Mouse (Mus musculus): ENCODE measurements at regions not wholly inside any gene's neighbourhood (a gene's known extent, or its start where the extent isn't known, plus 50 kb on each side); places are given as distances from the start of the nearest gene placed in this dataset.

DNA sequence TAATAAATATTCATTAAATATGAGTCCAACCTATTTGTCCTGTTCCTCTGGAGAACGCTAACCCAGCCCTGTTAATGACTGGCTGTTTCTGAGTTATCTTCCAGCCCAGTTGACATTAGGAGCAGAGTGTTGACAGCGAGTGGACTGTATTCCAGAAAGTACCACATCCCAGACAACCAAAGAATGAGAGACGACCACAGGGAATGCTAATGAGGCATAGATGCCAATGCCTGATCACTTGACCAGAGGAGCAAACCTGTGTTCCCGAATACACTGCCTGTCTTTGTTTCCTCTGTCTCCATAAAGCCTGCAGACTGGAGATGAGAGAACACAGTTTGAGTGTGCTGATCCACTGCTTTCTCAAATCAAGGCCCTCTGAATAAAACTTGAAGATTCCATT, 74.3 kb upstream of the Lmcd1 start:
- peaks cover 5% of the 10 kb centered on the region for H3K4me1 ChIP-seq (replicated peaks)
- H3K9me3 ChIP-seq, result no peaks in the 10 kb centered on the region
- no peak for DNase-seq (ENCODE audit: low spot score)
- H3K4me3 ChIP-seq, result no peak overlapping the region
- H3K27me3 ChIP-seq (ENCODE audit: insufficient read depth, poor library complexity, severe bottlenecking), result no peaks in the 10 kb centered on the region
- H3K27ac ChIP-seq, result no peak overlapping the region
- WGBS, result 81% methylated on average over 4 of the region's 4 CpGs
- no peaks in the 10 kb centered on the region for H3K36me3 ChIP-seq

DNA sequence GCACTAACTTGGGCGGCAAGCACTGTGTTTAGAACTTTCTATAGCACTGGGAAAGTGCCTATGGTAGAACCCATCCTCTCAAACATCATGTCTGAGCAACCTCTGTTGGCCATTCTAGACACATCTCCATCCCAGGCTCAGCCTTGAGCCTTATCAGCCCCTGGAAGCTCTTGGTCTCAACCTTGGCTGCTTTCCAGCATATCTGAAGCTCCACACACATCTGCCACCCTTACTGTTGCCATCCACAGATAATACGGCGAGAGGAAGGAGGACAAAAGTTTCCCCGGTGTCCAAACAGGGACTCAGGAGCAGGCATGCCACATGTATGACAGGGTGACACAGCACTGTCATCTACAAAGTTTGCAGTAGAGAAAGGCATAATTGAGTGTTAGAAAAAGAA, 71.4 kb upstream of the Lmcd1 start:
- Histone ChIP-seq H3K27me3 (ENCODE audit: insufficient read depth, poor library complexity, severe bottlenecking) (no peaks in the 10 kb centered on the region), H3K4me1 (replicated peaks) (peaks cover 5% of the 10 kb centered on the region), H3K36me3 (no peaks in the 10 kb centered on the region), H3K9me3 (no peaks in the 10 kb centered on the region), H3K27ac (no peak overlapping the region), H3K4me3 (no peak overlapping the region)
- no peak for DNase-seq (ENCODE audit: low spot score)
- WGBS, result 85% methylated on average over 4 of the region's 4 CpGs

DNA sequence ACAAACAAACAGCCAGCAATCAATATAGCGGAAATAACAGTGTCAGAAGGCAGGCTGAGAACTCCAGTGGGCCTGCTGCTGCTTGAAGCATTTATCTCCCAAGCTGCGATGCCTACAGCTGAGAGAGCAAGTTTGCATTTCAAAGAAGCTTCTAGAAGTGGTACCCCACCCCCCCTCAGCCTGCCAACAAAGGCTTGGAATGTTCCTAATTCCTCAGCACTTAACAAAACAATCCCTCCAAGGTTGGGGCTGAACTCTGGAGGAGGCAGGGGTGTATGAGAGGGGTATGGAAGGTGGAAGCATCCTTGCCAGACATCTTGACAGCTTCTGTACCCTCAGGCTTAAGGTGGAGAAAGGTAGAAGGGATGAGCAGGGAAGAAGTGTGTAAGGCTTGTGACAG, 70.2 kb upstream of the Lmcd1 start:
- H3K4me3 ChIP-seq, result no peak overlapping the region
- WGBS, result 13% methylated on average over 2 of the region's 2 CpGs
- H3K27me3 ChIP-seq (ENCODE audit: insufficient read depth, poor library complexity, severe bottlenecking), result no peaks in the 10 kb centered on the region
- no peaks in the 10 kb centered on the region for H3K36me3 ChIP-seq
- DNase-seq (ENCODE audit: low spot score), result no peak
- H3K27ac ChIP-seq, result no peak overlapping the region
- peaks cover 5% of the 10 kb centered on the region for H3K4me1 ChIP-seq (replicated peaks)
- H3K9me3 ChIP-seq, result no peaks in the 10 kb centered on the region

DNA sequence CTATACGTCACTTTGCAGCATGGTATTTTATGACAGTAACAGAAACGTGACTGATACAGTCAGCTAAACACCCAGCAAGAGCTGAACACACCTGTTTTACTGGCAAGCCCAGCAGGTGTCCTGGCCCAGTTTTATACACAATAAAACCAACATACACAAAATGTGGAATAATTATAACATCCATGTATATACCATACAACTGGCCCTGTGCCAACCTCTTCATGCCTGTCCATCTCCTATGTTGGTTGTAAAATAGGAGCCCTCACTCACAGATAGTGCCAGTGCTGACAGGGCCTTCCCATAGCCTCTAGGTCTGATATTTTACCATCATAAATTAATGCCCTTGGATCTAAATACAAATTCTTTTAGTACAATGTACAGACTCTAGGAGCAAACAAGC, 68.6 kb upstream of the Lmcd1 start:
- no peak overlapping the region for H3K27ac ChIP-seq
- H3K4me3 ChIP-seq, result no peak overlapping the region
- no peaks in the 10 kb centered on the region for H3K9me3 ChIP-seq
- no peaks in the 10 kb centered on the region for H3K36me3 ChIP-seq
- H3K27me3 ChIP-seq (ENCODE audit: insufficient read depth, poor library complexity, severe bottlenecking), result no peaks in the 10 kb centered on the region
- 80% methylated on average over 2 of the region's 2 CpGs for WGBS
- DNase-seq (ENCODE audit: low spot score), result no peak
- H3K4me1 ChIP-seq (replicated peaks), result peaks cover 6% of the 10 kb centered on the region

DNA sequence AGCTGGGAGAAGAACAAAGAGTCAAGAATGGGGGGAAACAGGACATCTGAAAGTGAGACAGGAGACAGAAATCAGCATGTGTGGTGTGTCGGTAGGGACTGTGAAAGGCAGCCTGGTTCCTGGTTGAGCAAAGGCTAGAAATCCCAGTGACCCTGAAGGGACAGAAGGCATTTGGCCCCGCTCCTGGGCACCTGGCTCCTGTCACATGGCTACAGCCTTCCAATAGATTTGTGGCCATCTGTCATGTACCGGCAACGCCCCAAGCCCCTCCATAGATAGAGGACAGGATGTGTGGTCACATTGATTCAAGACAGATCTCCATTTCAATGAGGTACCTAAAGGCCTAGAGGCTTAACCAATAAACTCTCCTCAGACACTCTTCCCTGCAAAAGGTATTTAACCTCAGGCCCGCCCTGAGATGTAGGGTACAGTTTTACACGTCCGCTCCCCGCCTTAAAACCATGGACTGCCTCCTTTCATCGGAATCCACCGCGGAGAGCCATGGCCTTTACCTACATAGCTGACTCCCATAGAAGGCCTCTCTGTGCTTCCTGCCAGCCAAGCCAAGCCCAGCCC, 68.0 kb upstream of the Lmcd1 start:
- Histone ChIP-seq H3K4me3 (no peak overlapping the region), H3K36me3 (no peaks in the 10 kb centered on the region), H3K9me3 (no peaks in the 10 kb centered on the region), H3K4me1 (replicated peaks) (peaks cover 11% of the 10 kb centered on the region), H3K27me3 (ENCODE audit: insufficient read depth, poor library complexity, severe bottlenecking) (no peaks in the 10 kb centered on the region), H3K27ac (no peak overlapping the region)
- WGBS, result 91% methylated on average over 11 of the region's 11 CpGs
- DNase-seq (ENCODE audit: low spot score), result no peak

DNA sequence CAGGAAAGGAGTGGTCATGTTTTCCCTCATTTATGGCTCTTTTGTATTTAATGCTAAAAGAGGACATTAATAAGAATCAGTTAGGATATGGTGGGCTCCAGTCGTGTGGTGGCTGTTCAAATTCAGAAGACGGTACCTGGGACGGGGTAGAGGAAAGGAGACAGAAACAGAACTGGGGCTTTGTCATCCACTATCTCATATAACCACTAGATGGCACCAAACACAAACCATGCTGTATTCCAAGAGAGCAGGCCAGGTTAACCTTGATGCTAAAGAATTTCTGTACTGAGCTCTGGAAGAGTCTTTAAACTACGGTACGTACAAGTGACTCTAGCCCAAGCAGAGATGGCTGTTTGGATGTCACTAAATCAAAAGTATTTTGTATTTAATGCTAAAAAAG, 66.3 kb upstream of the Lmcd1 start:
- Histone ChIP-seq H3K27ac (no peak overlapping the region), H3K36me3 (no peaks in the 10 kb centered on the region), H3K4me3 (no peak overlapping the region), H3K9me3 (no peaks in the 10 kb centered on the region), H3K27me3 (ENCODE audit: insufficient read depth, poor library complexity, severe bottlenecking) (no peaks in the 10 kb centered on the region), H3K4me1 (replicated peaks) (peaks cover 15% of the 10 kb centered on the region)
- DNase-seq (ENCODE audit: low spot score), result no peak
- WGBS, result 49% methylated on average over 5 of the region's 5 CpGs

DNA sequence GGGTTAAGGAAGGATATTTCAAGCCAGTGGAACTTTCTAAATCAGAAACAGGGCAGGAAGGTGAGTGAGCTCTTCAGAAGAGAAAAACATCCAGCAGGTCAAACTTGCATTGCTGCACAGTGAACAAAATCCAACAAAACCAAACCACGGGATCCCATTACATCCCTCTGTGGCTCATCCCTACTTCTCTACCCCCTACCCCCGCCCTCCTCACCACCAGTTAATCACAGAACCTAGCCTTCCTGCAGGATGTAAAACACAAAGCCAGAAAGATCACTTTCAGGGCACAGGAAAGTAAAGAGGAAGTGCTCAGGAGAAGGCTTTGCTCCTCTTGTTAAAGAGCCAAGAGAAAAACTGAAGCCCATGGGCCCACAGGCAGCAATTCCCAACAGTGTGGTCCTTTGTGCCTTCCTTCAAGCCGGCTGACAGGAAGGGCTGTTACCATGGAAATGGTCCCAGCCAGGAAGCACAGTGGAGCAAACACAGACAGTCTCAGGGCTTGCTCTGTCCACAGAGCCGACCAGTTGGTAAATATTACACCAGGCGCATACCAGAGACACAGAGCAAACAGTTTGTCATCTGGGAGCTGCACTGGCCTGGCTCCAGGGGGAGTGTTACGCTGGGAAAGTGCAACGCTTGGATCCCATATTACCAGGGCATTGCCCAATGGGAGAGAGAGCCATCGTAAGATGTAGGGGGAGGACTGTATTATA, 63.2 kb upstream of the Lmcd1 start:
- H3K36me3 ChIP-seq, result no peaks in the 10 kb centered on the region
- peak; percentile 64 for DNase-seq (ENCODE audit: low spot score)
- H3K4me3 ChIP-seq, result no peak overlapping the region
- no peaks in the 10 kb centered on the region for H3K27me3 ChIP-seq (ENCODE audit: insufficient read depth, poor library complexity, severe bottlenecking)
- H3K9me3 ChIP-seq, result no peaks in the 10 kb centered on the region
- peak overlapping the region; percentile 77 for H3K27ac ChIP-seq
- 46% methylated on average over 8 of the region's 8 CpGs for WGBS
- peaks cover 10% of the 10 kb centered on the region for H3K4me1 ChIP-seq (replicated peaks)

DNA sequence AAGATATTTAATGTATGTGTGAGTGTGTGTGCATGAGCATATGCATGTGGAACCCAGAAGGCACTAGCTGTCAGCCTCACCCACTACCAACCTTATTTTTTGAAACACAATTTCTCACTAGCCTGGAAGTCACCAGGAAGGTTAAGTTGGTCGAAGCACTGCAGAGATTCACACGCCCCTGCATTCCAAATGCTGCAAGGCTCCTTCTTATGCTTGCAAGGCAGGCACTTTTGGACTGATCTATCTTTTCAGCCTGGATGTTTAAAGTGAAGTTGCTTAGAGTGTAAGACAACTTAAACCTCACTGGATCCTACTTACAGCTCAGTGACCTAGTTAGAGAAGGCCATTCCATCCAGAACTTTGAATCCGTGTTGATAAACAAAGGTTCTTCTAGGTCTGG, 56.7 kb upstream of the Lmcd1 start:
- H3K27ac ChIP-seq, result no peak overlapping the region
- no peak for DNase-seq (ENCODE audit: low spot score)
- H3K9me3 ChIP-seq, result no peaks in the 10 kb centered on the region
- no peak overlapping the region for H3K4me3 ChIP-seq
- H3K27me3 ChIP-seq (ENCODE audit: insufficient read depth, poor library complexity, severe bottlenecking), result no peaks in the 10 kb centered on the region
- H3K36me3 ChIP-seq, result no peaks in the 10 kb centered on the region
- no peaks in the 10 kb centered on the region; the same call in 1 of the 2 replicates for H3K4me1 ChIP-seq (replicated peaks)
- WGBS, result 86% methylated on average over 3 of the region's 3 CpGs

DNA sequence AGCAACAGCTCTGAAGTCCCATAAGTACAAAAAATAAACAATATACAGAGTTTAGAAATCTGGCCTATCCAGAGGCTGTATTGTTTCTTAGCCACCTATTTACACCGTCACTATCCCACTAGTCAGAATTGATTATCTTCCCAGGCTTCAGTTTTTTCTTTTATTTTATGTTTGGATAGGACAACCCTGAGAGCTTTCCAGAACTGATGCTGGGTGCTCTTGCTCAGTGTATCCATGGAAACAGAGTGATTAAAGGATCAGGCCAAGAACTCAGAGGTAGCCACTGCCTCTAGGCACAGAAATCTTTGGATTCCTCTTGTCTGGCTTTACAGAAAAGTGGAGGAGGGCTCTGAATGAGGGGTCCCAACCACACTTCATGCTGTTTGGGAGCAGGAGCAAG, 55.3 kb upstream of the Lmcd1 start:
- H3K9me3 ChIP-seq, result no peaks in the 10 kb centered on the region
- no peak for DNase-seq (ENCODE audit: low spot score)
- WGBS, result 80% methylated on average over 1 of the region's 1 CpGs
- H3K4me1 ChIP-seq (replicated peaks), result no peaks in the 10 kb centered on the region
- H3K4me3 ChIP-seq, result no peak overlapping the region
- no peaks in the 10 kb centered on the region for H3K36me3 ChIP-seq
- H3K27me3 ChIP-seq (ENCODE audit: insufficient read depth, poor library complexity, severe bottlenecking), result no peaks in the 10 kb centered on the region
- no peak overlapping the region for H3K27ac ChIP-seq

DNA sequence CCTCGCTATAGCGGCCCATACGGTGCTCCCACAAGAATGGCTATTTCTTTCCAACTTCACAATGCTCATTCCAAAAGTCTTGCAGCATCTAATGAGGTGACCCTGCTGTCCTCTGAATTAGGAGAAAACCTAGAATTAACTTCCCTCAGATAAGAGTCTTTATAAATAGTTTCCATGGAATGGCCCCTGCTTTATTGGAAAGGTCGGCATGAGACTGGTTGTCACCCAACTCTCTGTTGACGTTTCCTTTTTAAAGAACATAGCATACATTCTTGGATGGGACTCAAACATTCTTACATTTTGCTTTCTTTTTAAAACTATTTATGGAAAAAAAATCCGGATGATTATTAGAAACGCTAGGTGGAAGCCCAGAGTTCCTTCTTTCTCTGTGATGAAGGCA, 53.9 kb upstream of the Lmcd1 start:
- Histone ChIP-seq H3K4me3 (no peak overlapping the region), H3K4me1 (replicated peaks) (no peaks in the 10 kb centered on the region), H3K27ac (no peak overlapping the region), H3K36me3 (no peaks in the 10 kb centered on the region), H3K27me3 (ENCODE audit: insufficient read depth, poor library complexity, severe bottlenecking) (no peaks in the 10 kb centered on the region), H3K9me3 (no peaks in the 10 kb centered on the region)
- WGBS, result 90% methylated on average over 7 of the region's 7 CpGs
- no peak for DNase-seq (ENCODE audit: low spot score)

DNA sequence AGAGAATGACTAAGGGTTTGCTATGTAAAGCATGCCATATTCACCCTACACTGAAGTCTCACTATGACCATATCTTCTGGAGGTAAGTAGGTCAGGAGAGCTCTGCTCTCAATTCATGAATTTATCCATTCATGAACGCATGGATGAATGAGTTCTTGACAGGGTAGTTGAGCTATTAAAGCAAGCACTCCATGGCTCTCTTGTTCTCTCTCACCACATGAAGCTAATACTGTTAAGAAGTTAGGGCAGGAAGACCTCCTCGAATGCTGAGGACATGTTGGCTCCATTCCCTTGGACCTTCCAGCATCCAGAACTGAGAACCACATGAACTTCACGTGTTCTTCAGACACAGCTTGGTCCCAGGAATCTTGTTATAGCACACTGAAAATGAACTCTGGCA, 53.4 kb upstream of the Lmcd1 start:
- DNase-seq (ENCODE audit: low spot score), result no peak
- no peak overlapping the region for H3K27ac ChIP-seq
- H3K27me3 ChIP-seq (ENCODE audit: insufficient read depth, poor library complexity, severe bottlenecking), result no peaks in the 10 kb centered on the region
- WGBS, result 79% methylated on average over 3 of the region's 3 CpGs
- H3K36me3 ChIP-seq, result no peaks in the 10 kb centered on the region
- no peaks in the 10 kb centered on the region for H3K4me1 ChIP-seq (replicated peaks)
- H3K9me3 ChIP-seq, result no peaks in the 10 kb centered on the region
- no peak overlapping the region for H3K4me3 ChIP-seq

DNA sequence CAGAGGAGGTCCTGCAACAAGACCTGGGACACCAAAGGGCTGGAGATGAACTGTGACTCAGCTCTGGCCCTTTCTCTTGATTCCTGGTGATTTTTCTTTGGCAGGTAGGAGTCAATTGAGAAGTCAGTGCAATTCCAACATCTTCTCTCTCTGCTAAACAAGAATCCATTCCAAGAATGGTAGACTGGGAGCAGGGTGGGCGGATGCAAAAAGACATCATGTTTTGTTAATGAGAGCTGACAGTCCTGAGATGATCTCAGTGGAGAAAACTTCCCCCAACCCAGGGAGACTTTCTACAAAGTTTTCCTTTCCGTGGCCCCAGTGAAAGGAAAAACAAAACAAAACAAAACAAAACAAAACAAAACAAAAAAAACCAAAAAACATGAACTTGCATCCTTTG, 52.2 kb upstream of the Lmcd1 start:
- no peaks in the 10 kb centered on the region for H3K4me1 ChIP-seq (replicated peaks)
- H3K9me3 ChIP-seq, result no peaks in the 10 kb centered on the region
- DNase-seq (ENCODE audit: low spot score), result no peak
- no peaks in the 10 kb centered on the region for H3K36me3 ChIP-seq
- no peak overlapping the region for H3K4me3 ChIP-seq
- no peaks in the 10 kb centered on the region for H3K27me3 ChIP-seq (ENCODE audit: insufficient read depth, poor library complexity, severe bottlenecking)
- no peak overlapping the region for H3K27ac ChIP-seq
- WGBS, result 75% methylated on average over 2 of the region's 2 CpGs

DNA sequence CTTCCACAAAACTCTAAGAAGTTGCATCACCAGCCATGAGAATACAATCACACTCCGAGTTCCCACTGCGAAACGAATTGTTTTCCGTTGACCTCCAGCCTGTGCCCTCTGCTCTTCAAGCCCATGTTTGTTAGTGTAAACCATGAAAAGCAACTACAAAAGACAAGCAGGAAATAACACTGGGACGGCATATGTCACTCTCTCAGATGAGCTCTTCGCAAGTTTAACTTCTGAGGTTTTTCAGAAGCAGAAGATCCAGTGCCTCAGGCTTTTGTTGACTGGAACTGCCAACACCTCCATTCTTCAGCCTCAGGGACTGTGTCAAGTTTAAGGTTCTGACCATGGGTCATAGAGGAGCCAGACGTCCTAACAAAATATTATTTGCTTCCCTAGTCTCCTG, 50.2 kb upstream of the Lmcd1 start:
- Histone ChIP-seq H3K27me3 (ENCODE audit: insufficient read depth, poor library complexity, severe bottlenecking) (no peaks in the 10 kb centered on the region), H3K4me1 (replicated peaks) (no peaks in the 10 kb centered on the region), H3K4me3 (no peak overlapping the region), H3K36me3 (no peaks in the 10 kb centered on the region), H3K9me3 (no peaks in the 10 kb centered on the region), H3K27ac (no peak overlapping the region)
- 77% methylated on average over 7 of the region's 7 CpGs for WGBS
- DNase-seq (ENCODE audit: low spot score), result no peak

Measured in hindbrain, embryonic 10.5 days (tissue).